Mouse (Mus musculus) C2C12 (cell line): Measurements from ENCODE around the gene Msln. TPM values are rescaled to one million over a fixed set of nuclear protein-coding genes. Genes with fewer than 3 reads are reported as not detected.
"Not testable (repeated sequence)": the region's sequence is repeated elsewhere in the genome, so short reads cannot be mapped to it uniquely, and the experiment has no call there.

Experiments used
- H3K27me3 ChIP-seq: one replicate; pipeline ENCODE4 v1.6.1; 2011; ENCODE audit not compliant: control insufficient read depth, insufficient read depth, insufficient read length
- H3K36me3 ChIP-seq: one replicate; pipeline ENCODE4 v1.6.1; 2011; ENCODE audit not compliant: control insufficient read depth, insufficient read depth
- H3K4me3 ChIP-seq: one replicate; pipeline ENCODE4 v1.5.1; 2011; ENCODE audit warnings: mild to moderate bottlenecking, control low read depth; ENCODE audit not compliant: poor library complexity, insufficient read depth, severe bottlenecking
- H3K79me2 ChIP-seq: one replicate; pipeline ENCODE4 v1.6.1; 2011; ENCODE audit not compliant: control insufficient read depth, insufficient read depth
- H3K79me3 ChIP-seq: one replicate; pipeline ENCODE4 v1.6.1; 2011; ENCODE audit warnings: low read depth, control low read depth
- H3ac ChIP-seq: one replicate; pipeline ENCODE3; 2011; ENCODE audit warnings: low read depth; ENCODE audit not compliant: control insufficient read depth, insufficient read length
- CEBPB ChIP-seq: IDR thresholded peaks from one replicate; pipeline ENCODE4 v1.6.1; 2011; ENCODE audit warnings: low read depth, mild to moderate bottlenecking, control low read depth, moderate library complexity
- CTCF ChIP-seq: IDR thresholded peaks from one replicate; pipeline ENCODE4 v1.5.1; 2011; ENCODE audit not compliant: control insufficient read depth, insufficient read depth, insufficient read length
- FOSL1 ChIP-seq: IDR thresholded peaks from one replicate; pipeline ENCODE4 v1.8.0; 2011; ENCODE audit warnings: mild to moderate bottlenecking, low read length; ENCODE audit not compliant: poor library complexity, insufficient read depth, severe bottlenecking
- MAX ChIP-seq: IDR thresholded peaks from one replicate; pipeline ENCODE4 v1.6.1; 2011; ENCODE audit warnings: mild to moderate bottlenecking, control low read depth
- MYOD1 ChIP-seq: IDR thresholded peaks from one replicate; pipeline ENCODE4 v1.6.1; 2011; ENCODE audit warnings: low read depth; ENCODE audit not compliant: control insufficient read depth, insufficient read length
- MYOG ChIP-seq: IDR thresholded peaks from one replicate; pipeline ENCODE4 v1.6.1; 2011; ENCODE audit not compliant: control insufficient read depth, insufficient read length; ENCODE audit errors: extremely low read depth
- USF1 ChIP-seq: IDR thresholded peaks from one replicate; pipeline ENCODE4 v1.6.1; 2011; ENCODE audit warnings: low read depth, mild to moderate bottlenecking, control low read depth, moderate library complexity
- polyA plus RNA-seq: library from polyadenylated mRNA; unstranded; fragments of >200 nt; fragmentation: generic; extraction: Trizol; gene quantifications from one replicate; pipeline ENCODE4 v1.2.1, GENCODE M21; 2012; ENCODE audit warnings: missing spikeins

The Msln gene
- polyA plus RNA-seq, 1 experiment = 6.1 TPM

DNA sequence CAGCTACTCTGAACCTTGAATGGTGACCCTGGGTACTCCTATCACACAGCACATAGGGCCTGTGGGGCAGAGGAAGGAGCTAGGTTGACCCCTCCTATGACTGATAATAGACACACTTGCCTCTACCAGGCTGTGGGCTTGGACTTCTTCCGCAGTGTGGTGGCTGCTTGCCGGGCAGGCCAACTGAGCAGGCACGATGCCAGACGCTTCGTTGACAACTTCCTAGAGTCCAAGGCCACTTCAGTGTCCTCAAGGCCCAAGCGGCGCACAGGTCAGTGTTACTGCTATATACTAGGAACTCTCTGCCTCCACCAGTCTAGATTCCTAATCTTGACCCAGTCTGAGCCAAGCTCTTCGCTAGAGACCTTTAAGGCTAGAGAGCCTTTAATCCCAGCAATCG, 10.3 kb downstream of the Msln start:
- Histone ChIP-seq H3K27me3 (peaks cover 7% of the 10 kb centered on the region), H3K79me2 (no peaks in the 10 kb centered on the region), H3K36me3 (no peaks in the 10 kb centered on the region), H3K79me3 (no peaks in the 10 kb centered on the region), H3K4me3 (no peak overlapping the region), H3ac (no peak overlapping the region)
- no peak for TF ChIP-seq CEBPB
- TF ChIP-seq MYOG = no peak
- TF ChIP-seq MYOD1 = no peak
- TF ChIP-seq USF1 = no peak
- no peak for TF ChIP-seq MAX
- no peak for TF ChIP-seq CTCF
- TF ChIP-seq FOSL1 = no peak

DNA sequence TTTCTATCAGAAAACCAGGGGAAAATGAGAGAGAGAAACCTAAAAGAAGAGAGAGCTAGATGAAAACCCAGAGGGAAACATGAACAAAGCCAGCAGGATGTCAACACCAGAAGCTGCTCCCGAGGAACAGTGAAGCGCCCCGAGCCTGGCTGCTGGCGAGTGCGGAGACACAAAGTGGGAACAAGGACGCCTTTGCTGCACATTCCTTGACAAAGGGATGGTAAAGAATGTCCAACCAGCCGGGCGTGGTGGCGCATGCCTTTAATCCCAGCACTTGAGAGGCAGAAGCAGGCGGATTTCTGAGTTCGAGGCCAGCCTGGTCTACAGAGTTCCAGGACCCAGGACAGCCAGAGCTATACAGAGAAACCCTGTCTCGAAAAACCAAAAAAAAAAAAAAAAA, 12.7 kb downstream of the Msln start:
- H3K79me3 ChIP-seq, H3K79me2 ChIP-seq, H3ac ChIP-seq: not testable (repeated sequence)

DNA sequence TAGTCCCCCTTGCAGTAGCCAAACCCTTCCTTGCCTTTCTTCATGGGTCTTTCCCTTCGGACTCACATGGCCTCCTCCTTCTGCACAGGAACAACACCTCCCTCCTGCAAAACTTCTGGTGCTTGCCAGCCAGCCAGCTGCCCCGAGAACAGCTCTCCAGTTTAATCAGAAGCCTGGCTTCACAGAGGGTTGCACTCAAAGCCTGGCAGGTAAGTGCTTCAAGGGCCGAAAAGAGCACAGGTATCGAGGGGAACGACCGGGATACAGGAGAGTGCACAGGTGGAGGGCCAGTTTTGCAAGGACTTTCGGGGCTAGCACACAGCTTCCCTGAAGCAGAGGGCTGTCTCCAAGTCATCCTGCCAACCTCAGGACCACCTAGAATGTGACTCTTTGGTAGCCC, 15.3 kb downstream of the Msln start:
- Histone ChIP-seq H3ac (no peak overlapping the region), H3K36me3 (no peaks in the 10 kb centered on the region), H3K27me3 (peaks cover 20% of the 10 kb centered on the region), H3K79me3 (no peaks in the 10 kb centered on the region), H3K4me3 (no peak overlapping the region), H3K79me2 (no peaks in the 10 kb centered on the region)
- TF ChIP-seq CTCF (no peak), MYOG (no peak), MAX (no peak), CEBPB (no peak), FOSL1 (no peak), USF1 (no peak), MYOD1 (no peak)

More for the DNA sequence above, 12.7 kb downstream of the Msln start:
- H3K27me3 ChIP-seq = peaks cover 20% of the 10 kb centered on the region
- not testable (repeated sequence) for H3K36me3 ChIP-seq, H3K4me3 ChIP-seq

DNA sequence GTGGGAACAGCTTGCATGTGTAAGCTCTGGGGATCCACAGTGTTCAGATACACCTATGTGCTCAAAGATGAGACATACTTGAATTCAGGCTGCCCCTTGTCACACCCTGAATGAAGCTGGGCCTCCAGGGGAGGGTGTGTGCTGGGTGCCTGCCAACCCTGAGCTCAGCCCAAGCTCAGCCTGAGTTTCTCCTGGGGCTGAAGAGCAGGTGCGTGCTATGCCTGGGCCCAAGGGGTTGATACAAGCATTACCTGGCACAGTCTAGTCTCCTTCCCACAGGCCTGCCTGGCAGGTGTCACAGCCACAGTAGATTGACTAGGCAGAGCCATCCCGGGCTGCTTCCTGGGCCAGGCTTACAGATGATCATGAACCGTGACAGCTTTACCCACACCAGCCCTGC, 18.4 kb downstream of the Msln start, which contains the start of gene Mslnl:
Mslnl (plus strand) TSS at position 298 of the 400 bp plus-strand sequence.
- Histone ChIP-seq H3K36me3 (no peaks in the 10 kb centered on the region), H3K27me3 (peaks cover 20% of the 10 kb centered on the region), H3K4me3 (no peak within 1 kb of the TSS), H3K79me3 (no peaks in the 10 kb centered on the region), H3ac (no peak within 1 kb of the TSS), H3K79me2 (no peaks in the 10 kb centered on the region)
- TF ChIP-seq CEBPB = no peak
- no peak for TF ChIP-seq USF1
- no peak for TF ChIP-seq MYOG
- no peak for TF ChIP-seq MAX
- no peak for TF ChIP-seq CTCF
- no peak for TF ChIP-seq FOSL1
- no peak for TF ChIP-seq MYOD1

DNA sequence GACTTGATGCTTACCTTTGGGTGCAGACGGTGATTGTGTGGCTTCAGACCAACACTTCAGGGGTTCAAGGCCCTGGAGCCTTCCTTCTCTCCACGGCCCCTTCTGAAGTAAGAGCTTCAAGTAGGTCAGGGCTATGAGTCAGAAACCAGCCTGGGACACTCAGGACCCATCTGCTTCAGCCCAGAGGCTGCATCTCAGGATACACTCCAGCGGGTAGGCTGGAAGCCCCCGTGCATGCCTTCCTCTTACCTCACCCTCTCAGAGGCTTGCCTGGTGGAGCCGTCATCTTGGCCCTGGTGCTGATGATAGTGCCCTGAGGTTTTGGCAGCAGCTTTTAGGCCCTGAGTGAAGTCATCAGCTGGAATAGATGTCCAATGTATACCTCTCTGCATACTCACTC, 18.9 kb downstream of the Msln start:
- no peaks in the 10 kb centered on the region for H3K36me3 ChIP-seq
- TF ChIP-seq MYOG (no peak), USF1 (no peak), CEBPB (no peak), FOSL1 (no peak), MYOD1 (no peak), MAX (no peak), CTCF (no peak)
- H3K79me3 ChIP-seq = no peaks in the 10 kb centered on the region
- H3K27me3 ChIP-seq = peaks cover 20% of the 10 kb centered on the region
- H3K4me3 ChIP-seq = no peak overlapping the region
- no peak overlapping the region for H3ac ChIP-seq
- H3K79me2 ChIP-seq = no peaks in the 10 kb centered on the region

DNA sequence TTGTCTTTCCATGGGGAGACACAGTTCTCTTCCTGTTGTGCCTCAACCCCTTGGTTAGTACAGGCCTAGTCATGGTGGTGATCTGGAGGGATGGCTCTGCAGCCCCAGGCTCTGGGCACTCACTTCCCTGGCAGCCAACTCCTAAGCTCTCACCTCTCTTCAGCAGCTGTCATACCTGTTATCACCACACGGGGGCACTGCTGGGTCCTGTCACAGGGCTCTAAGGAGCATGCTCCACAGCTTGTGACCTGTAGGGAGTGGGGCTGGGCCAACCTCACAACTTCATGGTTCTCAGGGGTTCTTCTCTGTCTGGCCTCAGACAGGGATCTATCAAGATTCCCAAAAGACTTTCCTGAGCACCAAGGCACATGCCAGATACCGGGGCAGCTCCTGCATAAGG, 22.1 kb downstream of the Msln start:
- TF ChIP-seq MYOD1 (no peak), CTCF (peak; percentile 81)

DNA sequence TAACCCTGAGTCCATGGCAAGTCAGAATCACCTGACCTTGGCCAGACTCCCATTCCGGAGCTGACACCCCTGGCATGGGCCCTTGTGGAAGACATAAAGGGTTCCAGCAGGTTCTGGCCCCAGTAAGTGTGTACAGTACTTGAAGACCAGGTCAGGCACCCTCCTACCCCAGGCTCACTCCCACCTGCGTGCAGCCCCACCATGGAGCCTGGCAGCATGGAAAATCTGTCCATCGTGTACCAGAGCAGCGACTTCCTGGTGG, 26.2 kb downstream of the Msln start:
- TF ChIP-seq CEBPB (no peak), CTCF (no peak), MYOD1 (no peak)
- Histone ChIP-seq H3K4me3 (peak overlapping the region; percentile 60), H3K79me3 (peaks cover 6% of the 10 kb centered on the region), H3K36me3 (peaks cover 3% of the 10 kb centered on the region), H3ac (peak overlapping the region; percentile 65), H3K27me3 (no peaks in the 10 kb centered on the region), H3K79me2 (peaks cover 31% of the 10 kb centered on the region)

More for the DNA sequence above, 22.1 kb downstream of the Msln start:
- Histone ChIP-seq H3K4me3 (no peak overlapping the region), H3K79me3 (peaks cover 3% of the 10 kb centered on the region), H3K36me3 (no peaks in the 10 kb centered on the region), H3K27me3 (peaks cover 3% of the 10 kb centered on the region), H3K79me2 (peaks cover 18% of the 10 kb centered on the region), H3ac (no peak overlapping the region)
